Mouse (Mus musculus) embryonic fibroblast, embryonic 13.5 days (primary cell): ENCODE results near the gene Ptprt.

Experiments used
- CTCF ChIP-seq: IDR thresholded peaks from 2 replicates; pipeline ENCODE4 v1.5.1; 2011; ENCODE audit warnings: mild to moderate bottlenecking, control low read depth, low read length, moderate library complexity, borderline replicate concordance; ENCODE audit not compliant: insufficient read depth
- POLR2A ChIP-seq: IDR thresholded peaks from 2 replicates; pipeline ENCODE4 v1.6.1; 2011; ENCODE audit warnings: low read depth, mild to moderate bottlenecking, control low read depth, low read length, moderate library complexity

- TF ChIP-seq CTCF: no peak
- TF ChIP-seq POLR2A: no peak
These were observed 89.9 kb downstream of the Ptprt start for GRCm38 (mm10) chr2:162571037-162571436.
